Comparison of ENCODE assay signal across 26 mouse cellular contexts in the genomic region with DNA sequence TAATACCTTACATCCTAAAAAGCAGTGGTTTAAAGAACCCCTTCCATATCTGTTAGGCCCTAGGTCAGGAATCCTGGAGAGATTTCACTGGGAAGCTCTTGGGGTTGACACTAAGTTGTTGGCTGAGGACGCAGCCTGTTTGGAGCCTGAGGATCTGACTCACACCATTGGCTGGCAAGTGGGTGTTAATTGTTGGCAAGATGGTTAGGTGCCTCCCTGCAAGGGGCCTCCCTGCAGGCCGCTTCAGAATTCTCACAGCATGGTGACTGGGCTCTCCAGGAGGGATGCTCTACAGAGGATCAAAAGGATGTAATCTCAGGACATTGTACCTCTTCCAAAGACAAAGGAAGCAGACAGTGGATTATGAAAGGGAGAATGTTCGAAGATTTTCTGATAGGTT.
DNase-seq lines count a peak whose midpoint lies in the region; ATAC-seq lines count a peak whose summit lies in the region.
"Had no signal": no experiment of that assay in that cellular context is flagged by ENCODE, and none has a peak within 500 bp of the region (broad histone marks: within the 10 kb centered on the region; RNA-seq: fewer than 3 reads in every experiment).

No protein-coding gene starts in this region.

- H3K27ac ChIP-seq in kidney, embryonic 14.5 days (ENCODE audit: low read depth, low read length): no peak overlapping the region
- H3K27ac ChIP-seq: embryonic facial prominence, embryonic 13.5 days; embryonic facial prominence, embryonic 15.5 days; forebrain, embryonic 10.5 days; forebrain, embryonic 12.5 days had no signal

- no peaks in the 10 kb centered on the region for H3K36me3 ChIP-seq in kidney, embryonic 14.5 days (ENCODE audit: control insufficient read depth, insufficient read depth, low read length)
- H3K36me3 ChIP-seq: embryonic facial prominence, embryonic 13.5 days; embryonic facial prominence, embryonic 15.5 days; forebrain, embryonic 10.5 days; forebrain, embryonic 12.5 days had no signal

- H3K27me3 ChIP-seq in kidney, embryonic 14.5 days (ENCODE audit: control insufficient read depth, insufficient read depth, low read length): no peaks in the 10 kb centered on the region
- H3K27me3 ChIP-seq: embryonic facial prominence, embryonic 13.5 days; embryonic facial prominence, embryonic 15.5 days; forebrain, embryonic 12.5 days had no signal

- no peaks in the 10 kb centered on the region for H3K9me3 ChIP-seq in kidney, embryonic 14.5 days (ENCODE audit: control insufficient read depth, low read length)
- H3K9me3 ChIP-seq: embryonic facial prominence, embryonic 13.5 days; embryonic facial prominence, embryonic 15.5 days; forebrain, embryonic 10.5 days; forebrain, embryonic 12.5 days had no signal

- no peak overlapping the region for H3K4me3 ChIP-seq in kidney, embryonic 14.5 days (ENCODE audit: low read length)
- H3K4me3 ChIP-seq: embryonic facial prominence, embryonic 13.5 days; embryonic facial prominence, embryonic 15.5 days; erythroblast, embryonic 14.5 days; forebrain, embryonic 10.5 days; forebrain, embryonic 12.5 days had no signal

- DNase-seq in urinary bladder, postnatal 14 days (ENCODE audit: low spot score): peak; percentile 18
- DNase-seq in urinary bladder, adult 2 months (ENCODE audit: low spot score): no peak
- DNase-seq in 3T3-L1 (ENCODE audit: low read depth, low spot score) (peak; percentile 76), NIH3T3 (ENCODE audit: low read depth) (peak; percentile 81)
- DNase-seq in brain, adult 2 months (ENCODE audit: low read depth, low spot score): peak; percentile 4
- DNase-seq in ovary, postnatal 36 days (ENCODE audit: low spot score): no peak
- DNase-seq in heart, adult 9 months (ENCODE audit: low spot score in 2 of 2): no peak
- DNase-seq: adrenal gland, adult 8-10 months; adrenal gland, postnatal 14 days; adrenal gland, postnatal 36 days; cerebellum, adult 11 months; cerebellum, adult 18-20 months; cerebellum, adult 8-10 months; cerebellum, adult 9-11 months; cerebellum, postnatal 14 days; cerebellum, postnatal 36 days; embryo, embryonic 11 days had no signal

- no peak overlapping the region for H3K9ac ChIP-seq in kidney, embryonic 14.5 days (ENCODE audit: low read depth, low read length)
- H3K9ac ChIP-seq: embryonic facial prominence, embryonic 13.5 days; embryonic facial prominence, embryonic 15.5 days; forebrain, embryonic 12.5 days had no signal

- 51% methylated on average over 3 of the region's 3 CpGs for WGBS in kidney, embryonic 14.5 days

- no peak overlapping the region for H3K4me2 ChIP-seq in kidney, embryonic 14.5 days (replicated peaks; ENCODE audit: low read depth, low read length)
- H3K4me2 ChIP-seq: embryonic facial prominence, embryonic 13.5 days; embryonic facial prominence, embryonic 15.5 days; forebrain, embryonic 12.5 days had no signal

- ATAC-seq in kidney, embryonic 14.5 days (ENCODE audit: low FRiP score, low TSS enrichment): no peak
- ATAC-seq: activated CD4-positive, CD25-positive, alpha-beta regulatory T cell, adult 4 months; forebrain, embryonic 14.5 days; forebrain, embryonic 16.5 days had no signal

- no peaks in the 10 kb centered on the region for H3K4me1 ChIP-seq in kidney, embryonic 14.5 days (ENCODE audit: control insufficient read depth, insufficient read depth, low read length)
- H3K4me1 ChIP-seq: embryonic facial prominence, embryonic 13.5 days; embryonic facial prominence, embryonic 15.5 days; forebrain, embryonic 10.5 days; forebrain, embryonic 12.5 days had no signal

Comparison
In these comparisons a context has a peak if more than half of its experiments do, and no peak if none do; other contexts are left out.
1. DNase-seq: peak in urinary bladder, postnatal 14 days (single experiment), 3T3-L1 (single experiment), NIH3T3 (single experiment) and brain, adult 2 months (single experiment); none in urinary bladder, adult 2 months (single experiment), ovary, postnatal 36 days (single experiment) and heart, adult 9 months (0 of 2).